Mouse (Mus musculus) gastrocnemius, postnatal 10 days (tissue): Measurements from ENCODE around the gene Hspb9. TPM values are rescaled to one million over a fixed set of nuclear protein-coding genes. Genes with fewer than 3 reads are reported as not detected.

Experiments
- DNase-seq: peaks from one replicate; pipeline ENCODE4 v3.0.0; 2021; ENCODE audit warnings: mixed read lengths
- total RNA-seq, 2 experiments: library from RNA; stranded (reverse); gene quantifications; 2 replicates each; pipeline ENCODE4 v1.2.3; 2021

The Hspb9 gene
- total RNA-seq, 2 experiments from 2014 or later: not detected

- DNase-seq: no peak
Observed at GRCm38 (mm10) chr11:100759611-100760233, 46.1 kb downstream of the Hspb9 start, which contains the start of gene Kcnh4. TSS of gene Kcnh4 (minus strand) at chr11:100759942.

DNA sequence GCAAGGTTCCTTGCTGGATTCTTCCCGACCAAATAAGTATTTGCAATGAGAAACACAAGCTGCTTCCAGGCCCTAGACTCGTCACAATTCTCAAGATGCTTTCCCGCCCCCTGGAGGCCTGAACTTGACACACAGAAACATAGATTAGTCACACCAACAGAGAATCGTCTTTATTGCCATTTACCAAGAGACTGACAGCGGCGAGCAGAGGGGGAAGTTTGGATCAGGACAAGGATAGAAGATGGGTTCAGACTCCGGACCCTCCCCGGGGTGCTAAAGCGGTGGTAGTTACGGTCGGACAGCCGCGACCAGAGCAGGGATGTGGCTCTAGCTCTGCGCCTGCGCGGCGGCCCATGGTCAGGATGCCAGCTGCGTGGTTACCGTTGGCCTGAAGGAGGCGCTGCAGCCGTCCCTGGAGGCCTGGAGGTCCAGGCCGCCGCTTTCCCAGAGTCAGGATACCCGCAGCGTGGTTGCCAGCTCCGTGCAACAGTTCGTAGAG, 47.9 kb downstream of the Hspb9 start:
- DNase-seq: peak; percentile 92

GRCm38 (mm10) chr11:100762831-100763230, 49.2 kb downstream of the Hspb9 start, which contains the start of gene Hcrt:
TSS of gene Hcrt (minus strand) at chr11:100762931.
- DNase-seq: no peak

Other genes starting within 250 kb of the Hspb9 start
- gene Klhl11, start 241.1 kb upstream of the Hspb9 start, total RNA-seq: 10 to 100 TPM in 1 of 2 experiments, 1 to 10 TPM in 1; 8.0 to 12.9 TPM
- gene Acly, start 185.8 kb upstream of the Hspb9 start, total RNA-seq: 10 to 100 TPM; 26.6 to 34.6 TPM
- under 1 TPM; 0.14 to 0.16 TPM for gene Ttc25, start 168.2 kb upstream of the Hspb9 start, total RNA-seq
- 10 to 100 TPM; 26.0 to 33.6 TPM for gene Cnp, start 138.9 kb upstream of the Hspb9 start, total RNA-seq
- 10 to 100 TPM; 29.1 to 30.1 TPM for gene Nkiras2, start 94.6 kb upstream of the Hspb9 start, total RNA-seq
- gene Dnajc7, start 93.7 kb upstream of the Hspb9 start, total RNA-seq: 100 to 1,000 TPM; 191 to 195 TPM
- gene Zfp385c, start 21.4 kb upstream of the Hspb9 start, total RNA-seq: 1 to 10 TPM in 1 of 2 experiments, under 1 TPM in 1; 0.70 to 1.1 TPM
- under 1 TPM; 0.45 to 0.52 TPM for gene Dhx58, start 9.6 kb upstream of the Hspb9 start, total RNA-seq
- gene Kat2a, start 1.4 kb upstream of the Hspb9 start, total RNA-seq: 10 to 100 TPM; 13.4 to 18.4 TPM
- gene Rab5c, start 24.4 kb downstream of the Hspb9 start, total RNA-seq: 10 to 100 TPM; 63.0 to 64.7 TPM
- gene Kcnh4, start 46.1 kb downstream of the Hspb9 start, total RNA-seq: not detected
- not detected for gene Hcrt, start 49.1 kb downstream of the Hspb9 start, total RNA-seq
- 1 to 10 TPM; 7.7 to 8.4 TPM for gene Ghdc, start 57.1 kb downstream of the Hspb9 start, total RNA-seq
- gene Stat5b, start 136.9 kb downstream of the Hspb9 start, total RNA-seq: 100 to 1,000 TPM; 107 to 114 TPM
- gene Stat5a, start 145.5 kb downstream of the Hspb9 start, total RNA-seq: 10 to 100 TPM; 29.6 to 32.7 TPM
- 10 to 100 TPM; 49.1 to 56.7 TPM for gene Stat3, start 225.7 kb downstream of the Hspb9 start, total RNA-seq